Mouse (Mus musculus): Measurements from ENCODE around the gene Gpc3.

DNA sequence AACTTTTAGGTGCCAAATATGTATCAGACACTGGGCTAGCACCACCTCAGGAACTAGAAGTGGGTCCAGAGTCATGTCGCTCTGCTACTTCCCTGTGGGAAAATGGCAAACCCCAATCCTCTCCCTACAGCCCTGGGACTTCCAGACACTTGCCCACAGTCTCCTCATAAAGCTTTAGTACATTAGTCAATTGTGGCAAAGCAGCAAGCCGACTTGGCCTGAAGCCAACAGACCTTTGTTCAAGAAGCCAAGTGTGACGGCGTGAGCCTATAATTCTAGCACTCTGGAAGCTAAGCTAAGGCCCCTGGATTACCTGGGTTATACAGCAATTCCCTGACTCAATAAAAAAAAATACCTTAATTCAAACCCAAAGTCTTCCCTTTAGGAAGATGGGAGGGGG is 80.7 kb downstream of the Gpc3 start:
- TF ChIP-seq CTCF (IDR thresholded peaks at IDR 0.05; ENCODE audit: low read depth, low read length) (no peak), POLR2A (IDR thresholded peaks at IDR 0.05; ENCODE audit: borderline replicate concordance, low read depth, low read length) (no peak)
